Mouse (Mus musculus): ENCODE results near the gene A930017K11Rik.
A peak's percentile ranks its signal among the peaks of the same experiment; 100 is the strongest.

The A930017K11Rik gene

GRCm38 (mm10) chr17:25958771-25959494 lies 6.6 kb upstream of the A930017K11Rik start:
- no peak for DNase-seq (ENCODE audit: low spot score)

- DNase-seq (ENCODE audit: low spot score) = no peak
Measured at GRCm38 (mm10) chr17:25957586-25958051, 5.3 kb upstream of the A930017K11Rik start.

GRCm38 (mm10) chr17:25956631-25957030 lies 4.3 kb upstream of the A930017K11Rik start:
- no peak for DNase-seq (ENCODE audit: low spot score)

- no peak for DNase-seq (ENCODE audit: low spot score)
Measured at GRCm38 (mm10) chr17:25956201-25956600, 3.8 kb upstream of the A930017K11Rik start.

GRCm38 (mm10) chr17:25955736-25956135 lies 3.4 kb upstream of the A930017K11Rik start:
- no peak for DNase-seq (ENCODE audit: low spot score)

- no peak for DNase-seq (ENCODE audit: low spot score)
Measured at GRCm38 (mm10) chr17:25954671-25955070, 2.3 kb upstream of the A930017K11Rik start.

- peak; percentile 59 for DNase-seq (ENCODE audit: low spot score)
Measured at GRCm38 (mm10) chr17:25953161-25953560, 796 bp upstream of the A930017K11Rik start.

- DNase-seq (ENCODE audit: low spot score) = no peak
Measured at GRCm38 (mm10) chr17:25951225-25951802, 1.1 kb downstream of the A930017K11Rik start.

- no peak for DNase-seq (ENCODE audit: low spot score)
Measured at GRCm38 (mm10) chr17:25950706-25951105, 1.7 kb downstream of the A930017K11Rik start.

GRCm38 (mm10) chr17:25949981-25950380 lies 2.4 kb downstream of the A930017K11Rik start:
- no peak for DNase-seq (ENCODE audit: low spot score)

- DNase-seq (ENCODE audit: low spot score) = no peak
Measured at GRCm38 (mm10) chr17:25948051-25948450, 4.3 kb downstream of the A930017K11Rik start.

- no peak for DNase-seq (ENCODE audit: low spot score)
Measured at GRCm38 (mm10) chr17:25947576-25947975, 4.8 kb downstream of the A930017K11Rik start.

GRCm38 (mm10) chr17:25946891-25947290 lies 5.5 kb downstream of the A930017K11Rik start:
- DNase-seq (ENCODE audit: low spot score) = no peak

- DNase-seq (ENCODE audit: low spot score) = no peak
Measured at GRCm38 (mm10) chr17:25946349-25946748, 6.0 kb downstream of the A930017K11Rik start.

- no peak for DNase-seq (ENCODE audit: low spot score)
Measured at GRCm38 (mm10) chr17:25945517-25946155, 6.7 kb downstream of the A930017K11Rik start.

GRCm38 (mm10) chr17:25944366-25945163 lies 7.8 kb downstream of the A930017K11Rik start, which contains the start of the genes Pigq and Nhlrc4:
Gene Pigq (minus strand): TSS chr17:25944936.
Gene Nhlrc4 (minus strand): TSS chr17:25944961.
- DNase-seq (ENCODE audit: low spot score) = no peak

- DNase-seq (ENCODE audit: low spot score) = no peak
Measured at GRCm38 (mm10) chr17:25943769-25944168, 8.6 kb downstream of the A930017K11Rik start.

GRCm38 (mm10) chr17:25943221-25943620 lies 9.1 kb downstream of the A930017K11Rik start:
- DNase-seq (ENCODE audit: low spot score) = no peak

GRCm38 (mm10) chr17:25942597-25943151 lies 9.7 kb downstream of the A930017K11Rik start:
- no peak for DNase-seq (ENCODE audit: low spot score)

- DNase-seq (ENCODE audit: low spot score) = peak; percentile 74
Measured at GRCm38 (mm10) chr17:25941511-25942241, 10.7 kb downstream of the A930017K11Rik start.

GRCm38 (mm10) chr17:25934526-25934925 lies 17.8 kb downstream of the A930017K11Rik start:
- peak; percentile 92 for DNase-seq (ENCODE audit: low spot score)

All from adipocyte (in vitro differentiated cells).